Mouse (Mus musculus): Measurements from ENCODE around the gene Uts2b. TPM values are rescaled to one million over a fixed set of nuclear protein-coding genes. Genes with fewer than 3 reads are reported as not detected.
"Not testable (repeated sequence)": the region's sequence is repeated elsewhere in the genome, so short reads cannot be mapped to it uniquely, and the experiment has no call there.

Uts2b gene
- polyA plus RNA-seq, 1 experiment from 2014 or later, result not detected

DNA sequence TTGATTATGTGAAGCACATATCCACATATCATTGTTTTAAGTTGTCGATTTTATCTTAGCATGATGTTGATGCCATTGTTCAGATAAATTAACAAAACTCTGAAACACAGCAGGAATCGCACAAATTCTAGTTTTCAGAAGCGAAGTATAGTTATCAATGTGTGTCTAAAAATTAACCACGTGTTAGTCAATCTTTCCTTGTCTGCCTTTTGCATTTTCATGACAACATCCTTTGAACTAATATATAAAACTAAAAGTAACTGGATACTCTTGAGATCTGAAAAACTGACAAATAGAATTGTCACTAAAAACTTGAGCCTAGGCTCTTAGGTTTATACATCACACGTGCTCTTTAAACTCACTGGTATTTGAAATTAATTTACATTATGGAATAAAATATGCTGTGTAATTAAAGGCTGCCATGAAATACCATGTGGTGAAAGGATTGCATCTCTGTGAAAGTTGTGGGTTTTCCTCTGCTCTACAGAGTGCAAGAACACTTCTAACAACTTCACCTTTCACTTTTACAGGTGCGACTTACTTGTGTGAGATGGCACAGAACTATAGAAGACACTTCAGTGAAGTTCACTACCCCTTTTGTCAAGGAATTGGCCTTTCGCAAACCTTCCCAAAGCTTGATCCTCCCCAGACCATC is 20.0 kb downstream of the Uts2b start:
- no peak overlapping the region for H3K4me3 ChIP-seq (ENCODE audit: low read depth, low read length)

DNA sequence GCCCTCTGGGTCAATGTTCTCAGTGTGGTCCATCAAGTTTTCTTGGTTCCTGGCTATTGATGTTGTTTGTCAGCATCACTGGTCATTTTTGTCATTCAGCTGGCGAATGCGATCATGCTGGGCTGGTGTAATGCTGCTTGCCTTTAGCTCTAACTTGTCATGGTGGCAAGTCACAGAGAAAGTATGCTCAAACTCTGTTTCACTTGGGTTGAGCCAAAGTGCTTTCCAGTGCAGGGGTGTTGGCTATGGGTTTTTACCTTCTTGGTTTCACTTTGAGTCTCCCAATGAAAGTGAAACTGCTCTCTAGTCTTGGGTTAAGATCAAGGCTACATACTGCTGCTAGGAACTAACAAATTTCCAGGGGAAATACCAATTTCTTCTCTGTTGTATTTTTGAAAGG is 20.8 kb downstream of the Uts2b start:
- 97% methylated on average over 2 of the region's 2 CpGs for WGBS
- H3K4me1 ChIP-seq (replicated peaks; ENCODE audit: control insufficient read depth, insufficient read depth, low read length), result no peaks in the 10 kb centered on the region
- no peaks in the 10 kb centered on the region for H3K36me3 ChIP-seq (ENCODE audit: control insufficient read depth, insufficient read depth, low read length)
- no peak overlapping the region for H3K4me3 ChIP-seq (ENCODE audit: low read depth, low read length)
- no peak overlapping the region for H3K27ac ChIP-seq (ENCODE audit: low read depth, low read length)
- no peak overlapping the region for H3K4me2 ChIP-seq
- no peak for DNase-seq (ENCODE audit: low spot score)
- H3K9ac ChIP-seq (ENCODE audit: low read depth, low read length), result no peak overlapping the region
- no peak for ATAC-seq (replicated peaks; ENCODE audit: low FRiP score)
- H3K9me3 ChIP-seq (ENCODE audit: control insufficient read depth, low read length), result no peaks in the 10 kb centered on the region
- no peaks in the 10 kb centered on the region for H3K27me3 ChIP-seq (replicated peaks; ENCODE audit: control insufficient read depth, insufficient read depth, low read length)

More for the DNA sequence above, 20.0 kb downstream of the Uts2b start:
- Histone ChIP-seq H3K9ac (ENCODE audit: low read depth, low read length) (no peak overlapping the region), H3K4me2 (no peak overlapping the region), H3K9me3 (ENCODE audit: control insufficient read depth, low read length) (no peaks in the 10 kb centered on the region), H3K4me1 (replicated peaks; ENCODE audit: control insufficient read depth, insufficient read depth, low read length) (no peaks in the 10 kb centered on the region), H3K27ac (ENCODE audit: low read depth, low read length) (no peak overlapping the region), H3K36me3 (ENCODE audit: control insufficient read depth, insufficient read depth, low read length) (no peaks in the 10 kb centered on the region), H3K27me3 (replicated peaks; ENCODE audit: control insufficient read depth, insufficient read depth, low read length) (no peaks in the 10 kb centered on the region)
- WGBS, result 81% methylated on average over 7 of the region's 7 CpGs
- DNase-seq (ENCODE audit: low spot score) (no peak), ATAC-seq (replicated peaks; ENCODE audit: low FRiP score) (no peak)

DNA sequence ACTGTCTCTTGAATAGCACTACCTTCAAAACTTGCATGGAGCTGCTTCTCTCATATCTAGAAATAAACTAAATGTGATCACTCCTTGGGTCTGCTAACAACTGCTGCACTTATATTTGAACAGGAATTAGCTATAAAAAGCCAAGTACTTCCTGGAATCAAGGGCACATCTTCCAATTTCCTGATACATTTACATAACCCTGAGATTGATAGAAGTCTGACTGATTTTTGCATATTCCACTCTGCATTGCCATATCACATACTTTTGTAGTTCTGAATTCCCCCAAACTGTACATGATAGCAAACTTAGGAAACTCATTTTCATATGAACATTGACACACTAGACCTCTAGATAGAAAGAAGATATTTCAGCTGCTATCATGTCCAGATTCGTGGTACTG is 21.7 kb downstream of the Uts2b start:
- no peak for DNase-seq (ENCODE audit: low spot score)
- no peak for ATAC-seq (replicated peaks; ENCODE audit: low FRiP score)
- no peaks in the 10 kb centered on the region for H3K36me3 ChIP-seq (ENCODE audit: control insufficient read depth, insufficient read depth, low read length)
- WGBS, result 57% methylated on average over 1 of the region's 1 CpGs
- H3K27me3 ChIP-seq (replicated peaks; ENCODE audit: control insufficient read depth, insufficient read depth, low read length), result no peaks in the 10 kb centered on the region
- no peak overlapping the region for H3K4me2 ChIP-seq
- H3K27ac ChIP-seq (ENCODE audit: low read depth, low read length), result no peak overlapping the region
- no peak overlapping the region for H3K4me3 ChIP-seq (ENCODE audit: low read depth, low read length)
- H3K4me1 ChIP-seq (replicated peaks; ENCODE audit: control insufficient read depth, insufficient read depth, low read length), result no peaks in the 10 kb centered on the region
- no peak overlapping the region for H3K9ac ChIP-seq (ENCODE audit: low read depth, low read length)
- H3K9me3 ChIP-seq (ENCODE audit: control insufficient read depth, low read length), result no peaks in the 10 kb centered on the region

DNA sequence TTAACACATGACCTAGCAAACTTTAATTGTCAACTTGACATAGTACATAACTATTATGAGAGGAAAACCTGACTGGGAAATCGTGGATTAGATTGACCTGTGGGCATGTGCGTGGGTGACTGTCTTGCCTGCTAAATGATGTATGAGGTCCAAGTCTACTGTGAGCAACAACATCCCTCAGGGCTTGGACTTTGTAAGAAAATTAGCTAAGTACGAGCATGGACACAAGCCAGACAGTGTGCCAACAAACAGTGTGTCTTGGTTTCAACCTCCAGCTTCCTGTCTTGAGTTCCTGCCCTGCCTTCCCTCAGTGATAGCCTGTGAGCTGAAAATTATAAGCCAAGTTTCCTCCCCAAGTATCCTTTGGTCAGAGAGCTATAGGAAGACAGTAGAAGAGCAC is 22.5 kb downstream of the Uts2b start:
- Histone ChIP-seq H3K4me1 (replicated peaks; ENCODE audit: control insufficient read depth, insufficient read depth, low read length) (no peaks in the 10 kb centered on the region), H3K27ac (ENCODE audit: low read depth, low read length) (no peak overlapping the region), H3K36me3 (ENCODE audit: control insufficient read depth, insufficient read depth, low read length) (no peaks in the 10 kb centered on the region), H3K4me3 (ENCODE audit: low read depth, low read length) (no peak overlapping the region), H3K4me2 (no peak overlapping the region), H3K27me3 (replicated peaks; ENCODE audit: control insufficient read depth, insufficient read depth, low read length) (no peaks in the 10 kb centered on the region), H3K9ac (ENCODE audit: low read depth, low read length) (no peak overlapping the region), H3K9me3 (ENCODE audit: control insufficient read depth, low read length) (no peaks in the 10 kb centered on the region)
- no peak for DNase-seq (ENCODE audit: low spot score)
- 63% methylated on average over 3 of the region's 3 CpGs for WGBS
- no peak for ATAC-seq (replicated peaks; ENCODE audit: low FRiP score)

DNA sequence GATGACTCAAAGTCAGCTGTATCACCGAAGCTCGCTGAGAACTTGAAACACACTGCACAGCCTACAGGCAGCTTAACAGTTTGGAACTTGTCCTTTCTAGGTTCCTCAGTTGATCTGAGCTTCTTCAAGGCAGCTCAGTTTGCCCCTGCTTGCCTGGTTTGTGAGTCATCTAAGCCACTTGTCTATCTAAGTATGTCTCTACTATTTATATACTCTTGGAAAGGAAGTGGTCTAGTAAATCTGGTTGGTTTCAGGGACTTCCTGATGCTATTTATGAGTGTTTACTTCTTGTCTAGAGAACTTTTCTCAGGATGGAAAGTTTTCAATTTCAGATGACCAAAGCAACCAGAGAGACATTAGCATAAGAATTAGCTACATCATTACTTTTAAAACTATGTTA is 43.6 kb downstream of the Uts2b start:
- H3K4me1 ChIP-seq (replicated peaks; ENCODE audit: control insufficient read depth, insufficient read depth, low read length), result no peaks in the 10 kb centered on the region
- 82% methylated on average over 2 of the region's 2 CpGs for WGBS
- H3K9ac ChIP-seq (ENCODE audit: low read depth, low read length), result no peak overlapping the region
- no peak overlapping the region for H3K27ac ChIP-seq (ENCODE audit: low read depth, low read length)
- no peak overlapping the region for H3K4me2 ChIP-seq
- no peaks in the 10 kb centered on the region for H3K27me3 ChIP-seq (replicated peaks; ENCODE audit: control insufficient read depth, insufficient read depth, low read length)
- no peaks in the 10 kb centered on the region for H3K9me3 ChIP-seq (ENCODE audit: control insufficient read depth, low read length)
- DNase-seq (ENCODE audit: low spot score), result no peak
- ATAC-seq (replicated peaks; ENCODE audit: low FRiP score), result no peak
- H3K4me3 ChIP-seq (ENCODE audit: low read depth, low read length), result no peak overlapping the region
- no peaks in the 10 kb centered on the region for H3K36me3 ChIP-seq (ENCODE audit: control insufficient read depth, insufficient read depth, low read length)

DNA sequence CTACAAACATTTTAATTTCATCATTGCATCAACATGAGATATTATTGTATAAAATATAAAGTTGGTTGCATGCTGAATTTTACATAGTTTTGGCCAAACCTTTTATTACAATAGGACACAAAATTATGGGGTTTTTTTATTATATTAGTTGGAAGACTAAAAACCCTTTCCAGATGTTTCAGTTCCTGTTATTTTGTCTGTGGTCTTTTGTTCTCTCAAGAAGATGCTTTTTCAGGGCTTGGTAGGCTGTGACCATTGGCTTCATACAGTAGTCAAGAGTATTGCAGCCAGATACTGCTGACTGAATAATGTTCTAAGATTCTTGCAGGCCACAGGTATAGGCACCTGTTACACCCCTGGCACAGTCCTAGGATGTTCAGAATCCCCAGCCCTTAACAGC is 48.0 kb downstream of the Uts2b start:
- no peak for DNase-seq (ENCODE audit: low spot score)
- ATAC-seq (replicated peaks; ENCODE audit: low FRiP score), result no peak

DNA sequence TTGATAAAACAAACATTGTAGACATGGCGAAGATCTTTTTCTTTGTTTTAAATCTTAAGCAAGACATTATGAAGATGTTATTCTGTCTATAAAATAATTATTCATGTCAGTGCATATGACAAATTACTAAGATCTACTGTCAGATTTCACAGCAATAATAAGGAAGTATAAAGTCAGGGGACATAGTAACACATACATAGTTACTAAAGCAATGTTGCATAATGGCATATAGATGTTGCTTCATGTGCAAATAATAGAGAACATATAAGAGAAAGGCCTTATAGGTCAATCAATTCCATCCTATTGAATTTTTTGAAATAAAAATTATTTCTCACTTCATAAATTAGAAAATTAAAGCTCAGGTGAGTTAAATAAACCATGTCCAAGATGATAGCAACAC is 50.9 kb downstream of the Uts2b start:
- no peak overlapping the region for H3K4me3 ChIP-seq (ENCODE audit: low read depth, low read length)
- H3K9me3 ChIP-seq (ENCODE audit: control insufficient read depth, low read length), result no peaks in the 10 kb centered on the region
- H3K4me1 ChIP-seq (replicated peaks; ENCODE audit: control insufficient read depth, insufficient read depth, low read length), result no peaks in the 10 kb centered on the region
- H3K27ac ChIP-seq (ENCODE audit: low read depth, low read length), result no peak overlapping the region
- DNase-seq (ENCODE audit: low spot score) (no peak), ATAC-seq (replicated peaks; ENCODE audit: low FRiP score) (no peak)
- H3K36me3 ChIP-seq (ENCODE audit: control insufficient read depth, insufficient read depth, low read length), result no peaks in the 10 kb centered on the region
- WGBS, result 84% methylated on average over 1 of the region's 1 CpGs
- H3K9ac ChIP-seq (ENCODE audit: low read depth, low read length), result no peak overlapping the region
- no peak overlapping the region for H3K4me2 ChIP-seq
- no peaks in the 10 kb centered on the region for H3K27me3 ChIP-seq (replicated peaks; ENCODE audit: control insufficient read depth, insufficient read depth, low read length)

More for the DNA sequence above, 48.0 kb downstream of the Uts2b start:
- no peak overlapping the region for H3K27ac ChIP-seq (ENCODE audit: low read depth, low read length)
- H3K27me3 ChIP-seq (replicated peaks; ENCODE audit: control insufficient read depth, insufficient read depth, low read length), result no peaks in the 10 kb centered on the region
- H3K9ac ChIP-seq (ENCODE audit: low read depth, low read length), result no peak overlapping the region
- H3K36me3 ChIP-seq (ENCODE audit: control insufficient read depth, insufficient read depth, low read length), result no peaks in the 10 kb centered on the region
- H3K4me3 ChIP-seq (ENCODE audit: low read depth, low read length), result no peak overlapping the region
- no peaks in the 10 kb centered on the region for H3K4me1 ChIP-seq (replicated peaks; ENCODE audit: control insufficient read depth, insufficient read depth, low read length)
- no peak overlapping the region for H3K4me2 ChIP-seq
- H3K9me3 ChIP-seq (ENCODE audit: control insufficient read depth, low read length), result no peaks in the 10 kb centered on the region

DNA sequence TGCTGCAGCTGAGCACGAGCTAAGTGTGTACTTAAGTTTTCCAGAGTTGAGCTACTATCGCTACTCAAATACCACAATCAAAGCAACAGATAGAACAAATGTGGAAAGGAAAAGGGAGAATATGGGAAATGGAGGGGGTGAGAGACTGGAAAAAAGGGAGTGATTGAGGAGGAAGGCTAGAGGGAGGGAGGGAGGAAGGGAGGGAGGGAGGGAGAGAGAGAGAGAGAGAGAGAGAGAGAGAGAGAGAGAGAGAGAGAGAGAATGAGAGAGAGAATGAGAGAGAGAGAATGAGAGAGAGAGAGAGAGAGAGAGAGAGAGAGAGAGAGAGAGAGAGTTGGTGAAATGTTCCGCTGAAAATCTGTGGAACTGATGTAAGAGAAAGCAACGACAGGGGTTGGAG is 62.9 kb downstream of the Uts2b start, which contains the start of gene Ostn:
TSS of gene Ostn (plus strand) at position 301 of the 400 bp plus-strand sequence.
- 73% methylated on average over 4 of the region's 4 CpGs for WGBS
- H3K36me3 ChIP-seq (ENCODE audit: control insufficient read depth, insufficient read depth, low read length); H3K27me3 ChIP-seq (replicated peaks; ENCODE audit: control insufficient read depth, insufficient read depth, low read length); DNase-seq (ENCODE audit: low spot score); H3K27ac ChIP-seq (ENCODE audit: low read depth, low read length); H3K4me3 ChIP-seq (ENCODE audit: low read depth, low read length); ATAC-seq (replicated peaks; ENCODE audit: low FRiP score); H3K4me2 ChIP-seq; H3K4me1 ChIP-seq (replicated peaks; ENCODE audit: control insufficient read depth, insufficient read depth, low read length); H3K9me3 ChIP-seq (ENCODE audit: control insufficient read depth, low read length); H3K9ac ChIP-seq (ENCODE audit: low read depth, low read length): not testable (repeated sequence)
